Mouse (Mus musculus) MEL (cell line): ENCODE results near the gene Tmem256. TPM values are rescaled to one million over a fixed set of nuclear protein-coding genes. Genes with fewer than 3 reads are reported as not detected.

Experiments used
- E2F4 ChIP-seq: IDR thresholded peaks from 2 replicates; pipeline ENCODE4 v1.6.1; 2011; ENCODE audit warnings: low read depth, low read length, improper control_type of control experiment, borderline replicate concordance
- ELF1 ChIP-seq: IDR thresholded peaks from 2 replicates; pipeline ENCODE4 v1.6.1; 2014; ENCODE audit warnings: low read depth, mild to moderate bottlenecking, inconsistent platforms, low read length, improper control_type of control experiment, moderate library complexity
- JUND ChIP-seq: IDR thresholded peaks from 2 replicates; pipeline ENCODE4 v1.6.1; 2011; ENCODE audit warnings: low read depth, mild to moderate bottlenecking, improper control_type of control experiment, low read length
- MAFK ChIP-seq: IDR thresholded peaks from 2 replicates; pipeline ENCODE4 v1.6.1; 2011; ENCODE audit warnings: low read depth, mild to moderate bottlenecking, low read length, improper control_type of control experiment, borderline replicate concordance
- MAZ ChIP-seq: IDR thresholded peaks from 2 replicates; pipeline ENCODE4 v1.6.1; 2012; ENCODE audit warnings: low read depth, mild to moderate bottlenecking, inconsistent platforms, low read length, improper control_type of control experiment
- MYC ChIP-seq: IDR thresholded peaks from 2 replicates; pipeline ENCODE4 v1.6.1; 2011; ENCODE audit warnings: low read depth, mild to moderate bottlenecking, low read length, improper control_type of control experiment, moderate library complexity
- NELFE ChIP-seq: IDR thresholded peaks from 2 replicates; pipeline ENCODE4 v1.6.1; 2011; ENCODE audit warnings: low read depth, low read length, improper control_type of control experiment
- POLR2AphosphoS2 ChIP-seq: IDR thresholded peaks from 2 replicates; pipeline ENCODE4 v1.6.1; 2011; ENCODE audit warnings: low read length, improper control_type of control experiment
- RAD21 ChIP-seq: IDR thresholded peaks from 2 replicates; pipeline ENCODE4 v1.6.1; 2011; ENCODE audit warnings: mild to moderate bottlenecking, low read depth, low read length, improper control_type of control experiment
- SMC3 ChIP-seq: IDR thresholded peaks from 2 replicates; pipeline ENCODE4 v1.6.1; 2011; ENCODE audit warnings: low read depth, low read length, improper control_type of control experiment
- TBP ChIP-seq: IDR thresholded peaks from 2 replicates; pipeline ENCODE4 v1.8.0; 2011; ENCODE audit warnings: low read depth, low read length, improper control_type of control experiment
- ZKSCAN1 ChIP-seq: IDR thresholded peaks from 2 replicates; pipeline ENCODE4 v1.6.1; 2012; ENCODE audit warnings: low read depth, mild to moderate bottlenecking, inconsistent platforms, low read length, improper control_type of control experiment, moderate library complexity
- ZMIZ1 ChIP-seq: IDR thresholded peaks from 2 replicates; pipeline ENCODE4 v1.6.1; 2012; ENCODE audit warnings: low read depth, mild to moderate bottlenecking, inconsistent platforms, low read length, improper control_type of control experiment, moderate library complexity
- polyA plus RNA-seq, 2 experiments: library from polyadenylated mRNA; stranded (reverse) in 1 of 2; unstranded in 1 of 2; fragments of >175 nt in 1 of 2; fragments of >200 nt in 1 of 2; gene quantifications; 2 replicates each; pipeline versions ENCODE4 v1.2.1 to v1.2.4; 2012; ENCODE audit warnings: low replicate concordance in 2 of 2, low read depth in 1 of 2; ENCODE audit not compliant: insufficient read length in 2 of 2, insufficient read depth in 1 of 2, missing spikeins in 1 of 2
- total RNA-seq: library from RNA; depleted of rRNA; stranded (reverse); fragments of 300-350 nt; gene quantifications from 2 replicates; pipeline ENCODE4 v1.2.3, GENCODE M21; 2012; rRNA removed

Gene Tmem256
- total and polyA plus RNA-seq, 3 experiments, result 181 to 190 TPM; not detected in 1

DNA sequence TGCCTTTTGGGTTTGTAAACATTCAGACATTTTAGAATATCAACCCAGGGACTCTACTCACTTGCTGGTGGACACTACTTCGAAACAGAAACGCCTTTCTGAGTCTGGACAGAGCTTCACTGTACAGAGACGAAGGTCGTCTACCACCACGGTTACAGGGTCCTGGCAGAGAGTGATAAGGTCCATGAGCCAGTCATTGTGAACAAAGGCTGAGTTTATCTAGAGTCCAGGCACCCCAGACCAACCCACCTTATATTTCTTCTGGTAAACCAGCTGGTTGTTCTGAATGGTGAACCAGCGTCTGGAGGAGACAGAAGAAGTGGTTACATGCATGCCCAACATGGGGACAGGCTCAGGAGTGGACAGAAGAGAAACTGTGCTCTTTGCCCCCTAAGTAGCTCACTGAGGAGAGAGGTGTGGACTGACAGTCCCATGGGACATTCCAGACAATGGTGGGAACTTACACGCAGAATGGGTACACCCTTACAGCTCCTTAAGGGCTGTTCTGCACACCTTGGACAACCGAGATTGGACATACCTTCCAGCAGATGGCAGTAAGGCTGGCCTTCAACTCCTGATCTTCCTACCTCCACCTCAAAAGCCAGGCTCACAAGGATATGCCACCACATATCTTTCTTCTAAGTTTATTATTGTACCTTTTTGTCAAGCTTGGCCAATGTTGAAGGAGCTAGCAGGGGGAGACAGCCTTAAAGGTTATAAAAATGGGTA lies 48.8 kb downstream of the Tmem256 start (continued):
- TF ChIP-seq MAZ (no peak), NELFE (no peak), MAFK (no peak), SMC3 (peak; percentile 59), ZMIZ1 (no peak), POLR2AphosphoS2 (no peak), E2F4 (no peak), JUND (no peak), RAD21 (peak; percentile 24), ELF1 (no peak), MYC (no peak), ZKSCAN1 (no peak), TBP (no peak)

Other genes with a start within 250 kb of the Tmem256 start
Only the 30 nearest of the 42 such genes appear.
- gene Senp3, start 156.4 kb upstream of the Tmem256 start, total RNA-seq, result 121 and 147 TPM in 2 replicates
- 100 to 1,000 TPM; 171 to 890 TPM for gene Senp3, start 156.4 kb upstream of the Tmem256 start, polyA plus RNA-seq
- 0.19 TPM in 1 of 2 replicates, not detected in the other for gene Tnfsf13, start 152.7 kb upstream of the Tmem256 start, total RNA-seq
- gene Tnfsf13, start 152.7 kb upstream of the Tmem256 start, polyA plus RNA-seq, result under 1 TPM in 1 of 2 experiments, not detected in 1; 0.13 TPM
- not detected in 2 replicates for gene Tnfsf12, start 142.7 kb upstream of the Tmem256 start, total RNA-seq
- under 1 TPM in 1 of 2 experiments, not detected in 1; 0.10 TPM for gene Tnfsf12, start 142.7 kb upstream of the Tmem256 start, polyA plus RNA-seq
- gene Tnfsfm13, start 142.4 kb upstream of the Tmem256 start, total RNA-seq, result not detected in 2 replicates
- gene Tnfsfm13, start 142.4 kb upstream of the Tmem256 start, polyA plus RNA-seq, result not detected
- gene Polr2a, start 79.9 kb upstream of the Tmem256 start, total RNA-seq, result 16.6 and 22.2 TPM in 2 replicates
- 100 to 1,000 TPM in 1 of 2 experiments, 10 to 100 TPM in 1; 73.9 to 193 TPM for gene Polr2a, start 79.9 kb upstream of the Tmem256 start, polyA plus RNA-seq
- 0.08 TPM in 1 of 2 replicates, not detected in the other for gene Slc35g3, start 76.5 kb upstream of the Tmem256 start, total RNA-seq
- under 1 TPM in 1 of 2 experiments, not detected in 1; 0.22 TPM for gene Slc35g3, start 76.5 kb upstream of the Tmem256 start, polyA plus RNA-seq
- gene Zbtb4, start 72.6 kb upstream of the Tmem256 start, total RNA-seq, result 1.4 and 2.4 TPM in 2 replicates
- gene Zbtb4, start 72.6 kb upstream of the Tmem256 start, polyA plus RNA-seq, result 1 to 10 TPM in 1 of 2 experiments, not detected in 1; 2.7 TPM
- 0.31 and 0.33 TPM in 2 replicates for gene Chrnb1, start 42.6 kb upstream of the Tmem256 start, total RNA-seq
- 1 to 10 TPM in 1 of 2 experiments, not detected in 1; 1.6 TPM for gene Chrnb1, start 42.6 kb upstream of the Tmem256 start, polyA plus RNA-seq
- 4.8 and 5.1 TPM in 2 replicates for gene Fgf11, start 36.7 kb upstream of the Tmem256 start, total RNA-seq
- gene Fgf11, start 36.7 kb upstream of the Tmem256 start, polyA plus RNA-seq, result 10 to 100 TPM in 1 of 2 experiments, not detected in 1; 26.8 TPM
- gene Tmem102, start 32.9 kb upstream of the Tmem256 start, total RNA-seq, result 0.29 and 0.31 TPM in 2 replicates
- 1 to 10 TPM in 1 of 2 experiments, not detected in 1; 2.4 TPM for gene Tmem102, start 32.9 kb upstream of the Tmem256 start, polyA plus RNA-seq
- 0.04 TPM in 1 of 2 replicates, not detected in the other for gene Gm39566, start 23.2 kb upstream of the Tmem256 start, total RNA-seq
- gene Gm39566, start 23.2 kb upstream of the Tmem256 start, polyA plus RNA-seq, result not detected
- gene Spem2, start 20.0 kb upstream of the Tmem256 start, total RNA-seq, result not detected in 2 replicates
- not detected for gene Spem2, start 20.0 kb upstream of the Tmem256 start, polyA plus RNA-seq
- 0.19 TPM in 1 of 2 replicates, not detected in the other for gene Spem1, start 16.3 kb upstream of the Tmem256 start, total RNA-seq
- under 1 TPM in 1 of 2 experiments, not detected in 1; 0.15 TPM for gene Spem1, start 16.3 kb upstream of the Tmem256 start, polyA plus RNA-seq
- gene Nlgn2, start 730 bp upstream of the Tmem256 start, total RNA-seq, result 20.3 and 20.9 TPM in 2 replicates
- 10 to 100 TPM; 29.8 to 43.3 TPM for gene Nlgn2, start 730 bp upstream of the Tmem256 start, polyA plus RNA-seq
- gene Plscr3, start 7.9 kb downstream of the Tmem256 start, total RNA-seq, result 3.8 and 4.6 TPM in 2 replicates
- gene Plscr3, start 7.9 kb downstream of the Tmem256 start, polyA plus RNA-seq, result 10 to 100 TPM in 1 of 2 experiments, not detected in 1; 26.0 TPM
- 0.13 and 0.35 TPM in 2 replicates for gene Tnk1, start 20.2 kb downstream of the Tmem256 start, total RNA-seq
- under 1 TPM in 1 of 2 experiments, not detected in 1; 0.25 TPM for gene Tnk1, start 20.2 kb downstream of the Tmem256 start, polyA plus RNA-seq
- gene Tmem95, start 39.5 kb downstream of the Tmem256 start, total RNA-seq, result not detected in 2 replicates
- not detected for gene Tmem95, start 39.5 kb downstream of the Tmem256 start, polyA plus RNA-seq
- gene Kctd11, start 42.9 kb downstream of the Tmem256 start, total RNA-seq, result 0.19 and 0.26 TPM in 2 replicates
- gene Kctd11, start 42.9 kb downstream of the Tmem256 start, polyA plus RNA-seq, result under 1 TPM in 1 of 2 experiments, not detected in 1; 0.49 TPM
- gene Acap1, start 57.0 kb downstream of the Tmem256 start, total RNA-seq, result 20.7 and 33.4 TPM in 2 replicates
- 10 to 100 TPM in 1 of 2 experiments, not detected in 1; 42.2 TPM for gene Acap1, start 57.0 kb downstream of the Tmem256 start, polyA plus RNA-seq
- 0.69 and 0.81 TPM in 2 replicates for gene 2810408A11Rik, start 62.5 kb downstream of the Tmem256 start, total RNA-seq
- gene 2810408A11Rik, start 62.5 kb downstream of the Tmem256 start, polyA plus RNA-seq, result 1 to 10 TPM in 1 of 2 experiments, not detected in 1; 1.3 TPM
- 47.3 and 58.0 TPM in 2 replicates for gene Neurl4, start 62.6 kb downstream of the Tmem256 start, total RNA-seq
- gene Neurl4, start 62.6 kb downstream of the Tmem256 start, polyA plus RNA-seq, result 10 to 100 TPM in 1 of 2 experiments, not detected in 1; 50.9 TPM
- gene Gps2, start 75.4 kb downstream of the Tmem256 start, total RNA-seq, result 64.5 and 78.0 TPM in 2 replicates
- gene Gps2, start 75.4 kb downstream of the Tmem256 start, polyA plus RNA-seq, result 100 to 1,000 TPM in 1 of 2 experiments, not detected in 1; 113 TPM
- gene Eif5a, start 83.4 kb downstream of the Tmem256 start, total RNA-seq, result 1,428 and 1,539 TPM in 2 replicates
- 1,000 to 10,000 TPM; 1,272 to 3,185 TPM for gene Eif5a, start 83.4 kb downstream of the Tmem256 start, polyA plus RNA-seq
- gene Ybx2, start 97.3 kb downstream of the Tmem256 start, total RNA-seq, result 0.33 and 0.50 TPM in 2 replicates
- under 1 TPM in 1 of 2 experiments, not detected in 1; 0.92 TPM for gene Ybx2, start 97.3 kb downstream of the Tmem256 start, polyA plus RNA-seq
- gene Slc2a4, start 109.7 kb downstream of the Tmem256 start, total RNA-seq, result 0.12 TPM in 1 of 2 replicates, not detected in the other
- gene Slc2a4, start 109.7 kb downstream of the Tmem256 start, polyA plus RNA-seq, result under 1 TPM in 1 of 2 experiments, not detected in 1; 0.19 TPM
- gene Cldn7, start 126.3 kb downstream of the Tmem256 start, total RNA-seq, result 0.26 and 0.31 TPM in 2 replicates
- gene Cldn7, start 126.3 kb downstream of the Tmem256 start, polyA plus RNA-seq, result under 1 TPM in 1 of 2 experiments, not detected in 1; 0.36 TPM
- 47.3 and 49.6 TPM in 2 replicates for gene Ctdnep1, start 142.6 kb downstream of the Tmem256 start, total RNA-seq
- gene Ctdnep1, start 142.6 kb downstream of the Tmem256 start, polyA plus RNA-seq, result 100 to 1,000 TPM in 1 of 2 experiments, not detected in 1; 133 TPM
- gene Elp5, start 144.0 kb downstream of the Tmem256 start, total RNA-seq, result 170 and 189 TPM in 2 replicates
- 100 to 1,000 TPM in 1 of 2 experiments, not detected in 1; 222 TPM for gene Elp5, start 144.0 kb downstream of the Tmem256 start, polyA plus RNA-seq
- gene Gabarap, start 152.6 kb downstream of the Tmem256 start, total RNA-seq, result 105 and 132 TPM in 2 replicates
- 100 to 1,000 TPM in 1 of 2 experiments, not detected in 1; 241 TPM for gene Gabarap, start 152.6 kb downstream of the Tmem256 start, polyA plus RNA-seq
- gene Phf23, start 157.3 kb downstream of the Tmem256 start, total RNA-seq, result 88.2 and 112 TPM in 2 replicates
- gene Phf23, start 157.3 kb downstream of the Tmem256 start, polyA plus RNA-seq, result 100 to 1,000 TPM in 1 of 2 experiments, not detected in 1; 108 TPM